Mouse (Mus musculus): Measurements from ENCODE around the gene Ddt. TPM values are rescaled to one million over a fixed set of nuclear protein-coding genes. Genes with fewer than 3 reads are reported as not detected.

Ddt gene
- polyA plus RNA-seq (2015; fragmentation: Illumina TruSeq; extraction: RNeasy Lipid Tissue Mini Kit (QIAGEN cat#74804); ENCODE audit: insufficient read depth, low read depth, low replicate concordance): 16.3 TPM

DNA sequence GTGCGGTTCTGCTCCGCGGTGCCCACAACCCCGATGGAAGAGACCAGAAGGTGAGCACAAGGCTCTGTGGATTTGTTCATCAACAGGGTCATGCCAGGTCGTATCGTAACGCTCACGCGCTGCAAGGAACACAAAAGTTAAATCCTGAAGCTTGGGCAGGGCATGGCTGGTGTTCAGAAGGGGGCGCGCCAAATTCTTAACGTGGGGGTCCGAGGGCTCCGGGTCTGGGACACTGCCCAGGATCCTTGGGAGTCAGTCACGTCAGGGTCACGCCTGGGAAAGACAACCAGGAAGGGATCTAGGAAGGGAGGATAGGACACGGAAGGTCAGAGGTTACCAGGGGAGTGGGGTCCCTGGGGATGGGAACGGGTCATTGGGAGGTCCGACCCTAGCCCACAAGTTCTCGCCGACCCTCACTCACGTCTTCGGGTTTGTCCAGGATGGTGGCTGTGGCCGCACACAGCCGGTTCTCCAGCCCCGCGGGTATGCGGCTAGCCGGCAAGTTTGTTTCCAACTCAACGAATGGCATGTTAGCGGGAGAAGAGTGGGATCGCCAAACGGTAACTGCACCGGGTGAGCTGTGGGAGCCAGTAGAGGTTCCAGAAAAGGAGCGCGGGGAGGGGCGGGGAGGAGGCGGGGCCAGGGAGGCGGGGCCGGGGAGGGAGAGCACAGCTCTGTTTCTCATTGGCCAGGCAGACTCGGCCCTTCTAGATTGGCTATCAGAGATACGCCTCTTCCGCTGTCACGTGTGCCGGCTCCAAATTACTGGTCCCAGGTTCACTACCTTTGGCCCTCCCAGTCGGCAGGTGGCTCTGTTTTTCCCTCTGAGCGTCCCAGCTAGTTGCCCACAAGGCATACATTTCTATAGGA, at the start of gene Ddt:
Gene Ddt, minus strand, starts transcription at position 620 of the 870 bp plus-strand sequence.

DNA sequence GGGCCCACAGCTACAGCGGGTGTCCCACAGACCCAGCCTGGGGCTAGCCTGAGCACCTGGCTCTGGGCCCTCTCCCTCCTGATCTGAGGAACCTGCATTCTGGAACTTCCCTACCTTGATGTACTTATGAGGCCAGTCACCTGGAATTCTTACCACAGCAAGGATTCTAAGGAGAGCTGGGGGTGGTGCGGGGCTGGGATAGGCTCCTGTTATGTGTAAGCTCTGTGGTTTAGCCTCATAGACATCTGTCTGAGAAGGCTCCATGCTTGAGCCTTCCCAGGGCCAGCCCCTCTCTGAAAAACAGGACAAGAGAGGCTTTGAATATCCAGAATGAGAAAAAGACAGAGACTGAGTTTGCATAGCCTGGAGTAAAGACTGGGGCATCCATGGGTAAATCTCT, 49.2 kb upstream of the Ddt start, which contains the start of gene Gstt4:
Gene Gstt4, minus strand, starts transcription at position 101 of the 400 bp plus-strand sequence.

DNA sequence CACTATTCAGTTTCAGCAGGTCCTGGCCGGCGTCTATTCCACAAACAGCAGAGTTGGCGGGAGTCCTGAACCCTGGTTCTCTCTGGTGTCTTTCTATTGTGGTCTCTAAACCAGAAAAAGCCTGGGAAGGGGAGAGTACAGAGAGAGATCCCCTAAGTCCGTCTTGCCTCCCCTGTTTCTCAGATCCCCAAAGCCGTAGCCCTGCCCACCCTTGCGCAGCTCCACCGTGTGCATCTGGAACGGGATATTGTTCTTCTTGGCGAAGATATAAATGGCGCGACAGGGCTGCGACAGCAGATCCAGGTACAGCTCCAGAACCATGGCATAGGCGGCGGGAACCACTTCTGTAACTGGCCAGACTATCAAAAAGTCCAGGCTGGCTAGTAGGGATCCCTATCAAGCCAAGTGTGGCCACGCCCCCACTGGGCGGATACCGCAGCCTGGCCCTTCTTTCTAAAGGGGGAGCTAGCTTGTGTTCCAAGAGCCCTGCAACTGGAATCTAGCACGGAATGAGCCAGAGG, 25.0 kb upstream of the Ddt start, which contains the start of gene Gstt1:
Gene Gstt1, minus strand, starts transcription at position 409 of the 521 bp plus-strand sequence.

DNA sequence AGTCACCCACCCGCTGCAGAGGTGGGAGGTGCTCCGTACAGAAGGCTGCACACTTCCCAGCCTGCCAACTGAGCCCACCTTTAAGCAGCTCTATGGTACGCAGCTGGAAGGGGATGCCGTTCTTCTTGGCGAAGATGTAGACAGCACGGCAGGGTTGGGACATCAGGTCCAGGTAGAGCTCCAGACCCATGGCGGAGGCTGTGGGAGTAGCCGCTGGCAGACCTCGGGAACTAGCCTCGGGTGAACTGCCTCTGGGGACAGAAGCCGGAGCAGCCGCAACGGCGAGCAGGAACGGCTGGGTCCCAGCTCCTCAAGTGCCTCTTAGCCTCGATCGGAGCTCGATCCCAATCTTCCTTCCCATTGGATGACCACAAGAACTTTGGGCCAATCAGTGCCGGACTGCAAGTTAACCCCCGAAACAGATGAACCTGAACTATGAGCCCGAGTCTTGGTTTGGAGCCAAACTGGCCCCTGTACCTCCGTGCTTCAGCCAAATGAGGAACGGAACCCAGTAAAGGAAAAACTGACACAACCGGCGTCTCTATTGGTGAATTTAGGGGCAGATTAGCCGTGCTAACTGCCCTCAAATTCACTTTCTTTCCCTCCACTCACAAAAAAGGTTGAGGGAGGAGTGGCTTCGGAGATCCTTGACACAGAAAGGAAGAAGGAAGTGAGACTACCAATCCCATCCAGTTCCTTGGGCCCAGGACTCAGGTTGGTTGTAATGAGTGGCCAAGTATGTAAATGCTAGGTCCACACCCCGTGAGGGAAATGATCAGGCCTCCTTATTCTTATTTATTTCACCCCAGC, 7.8 kb upstream of the Ddt start, which contains the start of the genes Gm20441 and Gstt3:
Gene Gm20441, minus strand, starts transcription at position 186 of the 810 bp plus-strand sequence.
Gene Gstt3, minus strand, starts transcription at position 646 of the 810 bp plus-strand sequence.

DNA sequence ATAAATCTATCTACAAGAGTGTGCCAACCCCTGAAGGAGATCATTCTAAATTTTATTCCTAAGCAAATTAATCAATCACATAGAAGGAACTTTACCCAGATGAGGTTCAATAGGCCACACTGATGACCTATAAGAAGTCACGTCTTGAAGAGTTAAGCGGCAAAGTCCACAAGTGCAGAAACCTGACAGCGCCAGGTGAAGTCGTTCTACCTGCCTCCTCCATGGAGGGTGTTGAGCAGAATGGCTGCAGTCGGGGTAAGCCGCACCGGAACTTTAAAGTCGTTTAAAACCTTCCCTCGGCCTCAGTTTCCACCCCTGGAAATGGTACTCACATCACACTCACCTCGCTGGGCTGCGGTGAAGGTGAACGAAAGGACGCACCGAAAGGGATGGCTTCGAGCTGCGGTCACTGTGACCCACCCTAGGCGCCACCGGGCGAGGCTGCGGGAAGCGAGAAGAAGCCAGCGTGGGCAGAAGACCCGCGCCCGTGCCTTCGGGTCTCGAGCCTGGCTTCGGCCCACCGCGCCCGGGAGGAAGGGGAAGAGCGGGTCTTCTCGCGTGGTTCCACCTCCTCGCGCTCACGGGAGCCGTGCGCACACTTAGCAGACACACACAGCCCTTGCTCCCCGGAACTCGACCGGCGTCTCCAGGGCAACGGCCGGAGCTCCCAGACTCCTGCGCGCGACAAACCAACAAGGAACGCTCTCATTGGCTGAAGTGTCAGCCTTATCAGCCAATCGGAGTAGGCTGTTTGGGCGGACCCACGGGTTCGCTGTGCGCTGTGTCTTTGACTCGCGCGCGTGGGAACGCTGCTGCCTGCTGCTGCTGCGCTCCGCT, 9.3 kb downstream of the Ddt start, which contains the start of gene Cabin1:
Gene Cabin1, minus strand, starts transcription at position 660 of the 837 bp plus-strand sequence.

Other genes with a start within 250 kb of the Ddt start
- gene Lrrc75b, start 213.1 kb downstream of the Ddt start, polyA plus RNA-seq (2015; fragmentation: Illumina TruSeq; extraction: RNeasy Lipid Tissue Mini Kit (QIAGEN cat#74804); ENCODE audit: insufficient read depth, low read depth, low replicate concordance): 1.8 TPM
- gene Ggt1, start 211.8 kb downstream of the Ddt start, polyA plus RNA-seq (2015; fragmentation: Illumina TruSeq; extraction: RNeasy Lipid Tissue Mini Kit (QIAGEN cat#74804); ENCODE audit: insufficient read depth, low read depth, low replicate concordance): 317 TPM
- 2.0 TPM for gene Ggt5, start 184.1 kb downstream of the Ddt start, polyA plus RNA-seq (2015; fragmentation: Illumina TruSeq; extraction: RNeasy Lipid Tissue Mini Kit (QIAGEN cat#74804); ENCODE audit: insufficient read depth, low read depth, low replicate concordance)
- gene Susd2, start 129.4 kb downstream of the Ddt start, polyA plus RNA-seq (2015; fragmentation: Illumina TruSeq; extraction: RNeasy Lipid Tissue Mini Kit (QIAGEN cat#74804); ENCODE audit: insufficient read depth, low read depth, low replicate concordance): 6.1 TPM
- gene Cabin1, start 9.1 kb downstream of the Ddt start, polyA plus RNA-seq (2015; fragmentation: Illumina TruSeq; extraction: RNeasy Lipid Tissue Mini Kit (QIAGEN cat#74804); ENCODE audit: insufficient read depth, low read depth, low replicate concordance): 25.9 TPM
- not detected for gene Gm20441, start 7.5 kb upstream of the Ddt start, polyA plus RNA-seq (2015; fragmentation: Illumina TruSeq; extraction: RNeasy Lipid Tissue Mini Kit (QIAGEN cat#74804); ENCODE audit: insufficient read depth, low read depth, low replicate concordance)
- 13.3 TPM for gene Gstt3, start 8.0 kb upstream of the Ddt start, polyA plus RNA-seq (2015; fragmentation: Illumina TruSeq; extraction: RNeasy Lipid Tissue Mini Kit (QIAGEN cat#74804); ENCODE audit: insufficient read depth, low read depth, low replicate concordance)
- 30.6 TPM for gene Gstt1, start 25.2 kb upstream of the Ddt start, polyA plus RNA-seq (2015; fragmentation: Illumina TruSeq; extraction: RNeasy Lipid Tissue Mini Kit (QIAGEN cat#74804); ENCODE audit: insufficient read depth, low read depth, low replicate concordance)
- not detected for gene Gstt4, start 49.1 kb upstream of the Ddt start, polyA plus RNA-seq (2015; fragmentation: Illumina TruSeq; extraction: RNeasy Lipid Tissue Mini Kit (QIAGEN cat#74804); ENCODE audit: insufficient read depth, low read depth, low replicate concordance)
- 17.0 TPM for gene Gstt2, start 64.0 kb upstream of the Ddt start, polyA plus RNA-seq (2015; fragmentation: Illumina TruSeq; extraction: RNeasy Lipid Tissue Mini Kit (QIAGEN cat#74804); ENCODE audit: insufficient read depth, low read depth, low replicate concordance)
- 62.3 TPM for gene Mif, start 86.8 kb upstream of the Ddt start, polyA plus RNA-seq (2015; fragmentation: Illumina TruSeq; extraction: RNeasy Lipid Tissue Mini Kit (QIAGEN cat#74804); ENCODE audit: insufficient read depth, low read depth, low replicate concordance)
- gene Derl3, start 120.0 kb upstream of the Ddt start, polyA plus RNA-seq (2015; fragmentation: Illumina TruSeq; extraction: RNeasy Lipid Tissue Mini Kit (QIAGEN cat#74804); ENCODE audit: insufficient read depth, low read depth, low replicate concordance): 253 TPM
- gene Smarcb1, start 148.2 kb upstream of the Ddt start, polyA plus RNA-seq (2015; fragmentation: Illumina TruSeq; extraction: RNeasy Lipid Tissue Mini Kit (QIAGEN cat#74804); ENCODE audit: insufficient read depth, low read depth, low replicate concordance): 11.9 TPM
- 118 TPM for gene Chchd10, start 159.7 kb upstream of the Ddt start, polyA plus RNA-seq (2015; fragmentation: Illumina TruSeq; extraction: RNeasy Lipid Tissue Mini Kit (QIAGEN cat#74804); ENCODE audit: insufficient read depth, low read depth, low replicate concordance)
- gene Mmp11, start 163.1 kb upstream of the Ddt start, polyA plus RNA-seq (2015; fragmentation: Illumina TruSeq; extraction: RNeasy Lipid Tissue Mini Kit (QIAGEN cat#74804); ENCODE audit: insufficient read depth, low read depth, low replicate concordance): 1.2 TPM
- gene Gm867, start 167.3 kb upstream of the Ddt start, polyA plus RNA-seq (2015; fragmentation: Illumina TruSeq; extraction: RNeasy Lipid Tissue Mini Kit (QIAGEN cat#74804); ENCODE audit: insufficient read depth, low read depth, low replicate concordance): not detected
- gene Vpreb3, start 169.6 kb upstream of the Ddt start, polyA plus RNA-seq (2015; fragmentation: Illumina TruSeq; extraction: RNeasy Lipid Tissue Mini Kit (QIAGEN cat#74804); ENCODE audit: insufficient read depth, low read depth, low replicate concordance): 3.9 TPM
- gene Gm5134, start 181.1 kb upstream of the Ddt start, polyA plus RNA-seq (2015; fragmentation: Illumina TruSeq; extraction: RNeasy Lipid Tissue Mini Kit (QIAGEN cat#74804); ENCODE audit: insufficient read depth, low read depth, low replicate concordance): not detected